Mouse (Mus musculus): ENCODE measurements at regions not wholly inside any gene's neighbourhood (a gene's known extent, or its start where the extent isn't known, plus 50 kb on each side); places are given as distances from the start of the nearest gene placed in this dataset.

DNA sequence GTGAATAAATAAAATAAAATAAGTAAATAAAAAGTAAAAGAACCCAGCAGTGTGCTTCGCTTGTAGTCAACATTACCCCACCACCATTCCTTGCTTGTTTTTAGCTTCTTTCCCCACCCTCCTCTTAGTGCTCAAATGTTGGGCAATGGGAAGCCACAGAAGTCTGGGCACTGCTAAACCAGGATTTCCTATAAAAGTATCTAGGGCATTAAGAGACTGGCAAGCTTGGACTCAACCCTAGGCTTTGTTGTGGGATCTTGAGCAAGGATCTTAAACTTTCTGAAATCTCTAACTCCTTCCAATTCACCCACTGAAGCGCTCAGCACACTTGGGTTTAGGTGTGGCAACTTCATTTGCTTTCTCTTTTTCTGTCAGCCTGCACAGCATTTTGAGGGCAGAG, 262.6 kb downstream of the Btg1 start:
- TF ChIP-seq POLR2A (IDR thresholded peaks at IDR 0.05; ENCODE audit: control insufficient read depth, low read depth, low read length) (no peak), CTCF (IDR thresholded peaks at IDR 0.05; ENCODE audit: control insufficient read depth, insufficient read depth, insufficient replicate concordance, low read depth, low read length) (no peak)
